ENCODE assay signal across 16 mouse cellular contexts in the genomic region with DNA sequence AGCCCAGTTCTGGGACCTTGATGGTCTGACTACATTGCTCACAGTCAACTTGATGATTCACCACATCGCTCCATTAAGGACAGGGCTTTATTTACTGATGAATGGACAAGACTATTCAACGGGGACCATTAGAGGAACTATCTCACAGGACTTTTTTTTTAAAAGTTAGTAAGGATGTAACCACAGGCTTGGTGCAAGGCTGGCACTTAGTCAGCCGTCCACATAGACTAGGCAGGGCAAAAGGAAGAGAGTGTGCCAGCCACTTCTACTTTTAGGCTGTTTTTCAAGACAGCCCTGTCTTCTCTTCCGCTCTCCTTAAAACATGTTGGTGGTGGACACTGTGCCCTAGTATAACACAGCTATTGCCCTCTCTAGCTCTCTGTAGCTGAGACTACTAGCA.
DNase-seq lines count a peak whose midpoint lies in the region; ATAC-seq and TF ChIP-seq lines count a peak whose summit lies in the region.
"Had no signal": no experiment of that assay in that cellular context is flagged by ENCODE, and none has a peak within 500 bp of the region (broad histone marks: within the 10 kb centered on the region; RNA-seq: fewer than 3 reads in every experiment).

No protein-coding gene starts in this region.

- dilution Hi-C loops in CH12.LX (cut with MboI; ENCODE audit: extremely low pct_ligation_motif_present, extremely low pct_unique_long_range_greater_than_20kb, low sequenced_read_pairs): no loop called here

- POLR2A ChIA-PET in Patski (lab: Charles Lee): no interaction called here

- H3K27me3 ChIP-seq in CH12.LX (replicated peaks) (no peaks in the 10 kb centered on the region), Patski (no peaks in the 10 kb centered on the region)
- no peaks in the 10 kb centered on the region for H3K27me3 ChIP-seq in hindbrain, embryonic 16.5 days (replicated peaks; ENCODE audit: control insufficient read depth, insufficient read depth, low read length)
- H3K27me3 ChIP-seq in thymus, adult 2 months (ENCODE audit: control insufficient read depth, insufficient read depth, low read length): no peaks in the 10 kb centered on the region
- H3K27me3 ChIP-seq: embryonic facial prominence, embryonic 13.5 days had no signal

- TF ChIP-seq POLR2A in CH12.LX (IDR thresholded peaks at IDR 0.05; ENCODE audit: low read depth, low read length): no peak
- no peak for TF ChIP-seq POLR2A in thymus, adult 2 months (IDR thresholded peaks at IDR 0.05; ENCODE audit: control insufficient read depth, extremely low read depth, insufficient read depth, low read length, poor library complexity)

- peak; percentile 9 to 22 for DNase-seq in left cerebral cortex, adult 9 months (ENCODE audit: low spot score in 2 of 2)
- no peak for DNase-seq in left cerebral cortex, postnatal 36 days (ENCODE audit: low spot score in 2 of 2)
- no peak for DNase-seq in CH12.LX (ENCODE audit: extremely low read depth)
- no peak for DNase-seq in Patski (ENCODE audit: low read depth, low spot score)
- no peak for DNase-seq in urinary bladder, postnatal 25 days (ENCODE audit: low spot score)
- no peak for DNase-seq in thymus, adult 2 months
- DNase-seq: cerebellum, adult 11-12 months; kidney, adult 18-20 months; kidney, postnatal 25 days; midbrain, embryonic 14.5 days; right cerebral cortex, postnatal 4 days had no signal

- TF ChIP-seq RAD21 in CH12.LX (IDR thresholded peaks at IDR 0.05; ENCODE audit: low read depth, low read length): no peak

- peak overlapping the region; percentile 61; the same call in 1 of the 2 replicates for H3K4me2 ChIP-seq in CH12.LX (ENCODE audit: insufficient read depth, low read depth, poor library complexity, severe bottlenecking)
- no peak overlapping the region for H3K4me2 ChIP-seq in hindbrain, embryonic 16.5 days (ENCODE audit: low read length)
- H3K4me2 ChIP-seq: embryonic facial prominence, embryonic 13.5 days; hindbrain, embryonic 14.5 days had no signal

- ATAC-seq in Patski: peak; percentile 31
- peak; percentile 79 for ATAC-seq in megakaryocyte, adult 5-6 weeks (ENCODE audit: poor library complexity, severe bottlenecking)
- ATAC-seq in hindbrain, embryonic 16.5 days: no peak

- CTCF ChIA-PET in Patski (lab: Charles Lee): interaction anchor here (3.4 kb wide), 1 partner anchor 14 kb away, joined by 13 read pairs; no protein-coding TSS in a partner anchor

- no peaks in the 10 kb centered on the region for H3K36me3 ChIP-seq in CH12.LX (replicated peaks in 1 of 2; ENCODE audit: control insufficient read depth in 1 of 2, insufficient read depth in 1 of 2, low read length in 1 of 2)
- H3K36me3 ChIP-seq in hindbrain, embryonic 16.5 days (ENCODE audit: control insufficient read depth, insufficient read depth, low read length): no peaks in the 10 kb centered on the region
- H3K36me3 ChIP-seq in thymus, adult 2 months (ENCODE audit: control insufficient read depth, insufficient read depth, low read length): no peaks in the 10 kb centered on the region
- H3K36me3 ChIP-seq: embryonic facial prominence, embryonic 13.5 days had no signal

- intact Hi-C loops in left cerebral cortex, postnatal 36 days (cut with DNase I): no loop called here

- no peak overlapping the region for H3K27ac ChIP-seq in CH12.LX (ENCODE audit: insufficient read depth, low read depth)
- H3K27ac ChIP-seq in hindbrain, embryonic 16.5 days (ENCODE audit: low read depth, low read length): no peak overlapping the region
- no peak overlapping the region for H3K27ac ChIP-seq in thymus, adult 2 months (ENCODE audit: control insufficient read depth, insufficient read depth, low read length)
- H3K27ac ChIP-seq: embryonic facial prominence, embryonic 13.5 days; hindbrain, embryonic 14.5 days; liver, embryonic 14.5 days had no signal

- WGBS in hindbrain, embryonic 16.5 days: 88% methylated on average over 4 of the region's 4 CpGs
- 78% methylated on average over 4 of the region's 4 CpGs for WGBS in thymus, adult 2 months

- H3K9ac ChIP-seq in CH12.LX (ENCODE audit: insufficient read depth, low read depth): no peak overlapping the region
- H3K9ac ChIP-seq in hindbrain, embryonic 16.5 days (ENCODE audit: low read depth, low read length): no peak overlapping the region
- H3K9ac ChIP-seq: embryonic facial prominence, embryonic 13.5 days; hindbrain, embryonic 14.5 days; liver, embryonic 14.5 days had no signal

- TF ChIP-seq CTCF in CH12.LX (conservative IDR thresholded peaks at IDR 0.05 in 1 of 2, IDR thresholded peaks at IDR 0.05 in 1 of 2; ENCODE audit: low read depth in 2 of 2, low read length in 2 of 2) (no peak), Patski (IDR thresholded peaks at IDR 0.05) (no peak)
- TF ChIP-seq CTCF in thymus, adult 2 months (IDR thresholded peaks at IDR 0.05; ENCODE audit: borderline replicate concordance, control insufficient read depth, extremely low read depth, insufficient read depth, low read length, poor library complexity): no peak

- no peak for TF ChIP-seq EP300 in CH12.LX (IDR thresholded peaks at IDR 0.05; ENCODE audit: low read length)

- H3K4me1 ChIP-seq in CH12.LX (ENCODE audit: control insufficient read depth in 1 of 2, insufficient read depth in 2 of 2): no peaks in the 10 kb centered on the region
- no peaks in the 10 kb centered on the region for H3K4me1 ChIP-seq in hindbrain, embryonic 16.5 days (ENCODE audit: control insufficient read depth, insufficient read depth, low read depth, low read length)
- peaks cover 8% of the 10 kb centered on the region; the same call in 1 of the 2 replicates for H3K4me1 ChIP-seq in thymus, adult 2 months (replicated peaks; ENCODE audit: control insufficient read depth, insufficient read depth, low read length)

- H3K4me3 ChIP-seq in CH12.LX (replicated peaks in 1 of 3; ENCODE audit: low read depth in 2 of 3, low read length in 2 of 3, poor library complexity in 1 of 3): no peak overlapping the region
- H3K4me3 ChIP-seq in hindbrain, embryonic 16.5 days (ENCODE audit: low read length): no peak overlapping the region
- H3K4me3 ChIP-seq in thymus, adult 2 months (ENCODE audit: control insufficient read depth, insufficient read depth, low read length): no peak overlapping the region
- H3K4me3 ChIP-seq: embryonic facial prominence, embryonic 13.5 days had no signal

- H3K9me3 ChIP-seq in CH12.LX (replicated peaks; ENCODE audit: low read length): no peaks in the 10 kb centered on the region
- H3K9me3 ChIP-seq in hindbrain, embryonic 16.5 days (ENCODE audit: control insufficient read depth, low read length): no peaks in the 10 kb centered on the region
- H3K9me3 ChIP-seq: embryonic facial prominence, embryonic 13.5 days had no signal

- H3K79me2 ChIP-seq in CH12.LX (replicated peaks; ENCODE audit: control insufficient read depth, extremely low read depth, insufficient read depth, poor library complexity, severe bottlenecking): no peaks in the 10 kb centered on the region

- in situ Hi-C loops in CH12.LX (cut with MboI; ENCODE audit: low pct_ligation_motif_present, low pct_unique_long_range_greater_than_20kb, low sequenced_read_pairs): no loop called here
- in situ Hi-C loops in Patski (cut with MboI; ENCODE audit: low pct_unique_long_range_greater_than_20kb): no loop called here

TF ChIP-seq in CH12.LX, 34 proteins besides CTCF, POLR2A, EP300 and RAD21:
- TF ChIP-seq MAFK (IDR thresholded peaks at IDR 0.05; ENCODE audit: insufficient replicate concordance, low read length) (no peak), MXI1 (IDR thresholded peaks at IDR 0.05; ENCODE audit: low read depth, low read length) (no peak), MAZ (IDR thresholded peaks at IDR 0.05; ENCODE audit: low read depth, low read length) (no peak), BHLHE40 (IDR thresholded peaks at IDR 0.05; ENCODE audit: low read depth, low read length) (no peak), JUND (conservative IDR thresholded peaks at IDR 0.05; ENCODE audit: low read depth, low read length) (no peak), JUN (IDR thresholded peaks at IDR 0.05; ENCODE audit: insufficient read depth, low read depth, low read length) (no peak), HCFC1 (IDR thresholded peaks at IDR 0.05; ENCODE audit: low read depth, low read length) (no peak), MEF2A (IDR thresholded peaks at IDR 0.05; ENCODE audit: borderline replicate concordance, low read depth, low read length) (no peak), ELF1 (IDR thresholded peaks at IDR 0.05; ENCODE audit: low read depth, low read length) (no peak), UBTF (IDR thresholded peaks at IDR 0.05; ENCODE audit: low read depth, low read length) (no peak), GABPA (IDR thresholded peaks at IDR 0.05; ENCODE audit: insufficient replicate concordance, low read depth, low read length) (no peak), USF1 (IDR thresholded peaks at IDR 0.05; ENCODE audit: low read depth, low read length) (no peak), RCOR1 (conservative IDR thresholded peaks at IDR 0.05; ENCODE audit: low read depth, low read length) (no peak)

Comparison
In these comparisons a context has a peak if more than half of its experiments do, and no peak if none do; other contexts are left out.
1. DNase-seq: peak in left cerebral cortex, adult 9 months (2 of 2); none in left cerebral cortex, postnatal 36 days (0 of 2), CH12.LX (single experiment), Patski (single experiment), urinary bladder, postnatal 25 days (single experiment) and thymus, adult 2 months (single experiment).